Mouse (Mus musculus): ENCODE results near the gene Olfr644. TPM values are rescaled to one million over a fixed set of nuclear protein-coding genes. Genes with fewer than 3 reads are reported as not detected.

Gene Olfr644
- polyA plus RNA-seq (2014; fragmentation: Nextera tagmentation; extraction: Ambion mirVana): not detected in 2 replicates

- H3K27me3 ChIP-seq (ENCODE audit: control insufficient read depth, insufficient read depth, low read length): no peaks in the 10 kb centered on the region
- WGBS: 60% methylated on average over 2 of the region's 2 CpGs
- DNase-seq (ENCODE audit: low spot score) (no peak), ATAC-seq (replicated peaks; ENCODE audit: insufficient number of reproducible peaks, low FRiP score, low TSS enrichment, low read depth) (no peak)
- no peaks in the 10 kb centered on the region for H3K9me3 ChIP-seq (replicated peaks; ENCODE audit: control insufficient read depth, low read length)
- H3K4me1 ChIP-seq (ENCODE audit: control insufficient read depth, insufficient read depth, low read length): no peaks in the 10 kb centered on the region
- no peak within 1 kb of the TSS for H3K9ac ChIP-seq (replicated peaks; ENCODE audit: low read length)
- H3K4me2 ChIP-seq (ENCODE audit: low read depth, low read length): no peak within 1 kb of the TSS
- H3K27ac ChIP-seq (replicated peaks; ENCODE audit: low read depth, low read length): no peak within 1 kb of the TSS
- no peaks in the 10 kb centered on the region for H3K36me3 ChIP-seq (replicated peaks; ENCODE audit: control insufficient read depth, insufficient read depth, low read depth, low read length)
- H3K4me3 ChIP-seq (ENCODE audit: low read depth, low read length): no peak within 1 kb of the TSS
Observed at GRCm38 (mm10) chr7:104071769-104072168, at the start of gene Olfr644. TSS of gene Olfr644 (minus strand) at chr7:104071869.

- H3K27me3 ChIP-seq (ENCODE audit: control insufficient read depth, insufficient read depth, low read length): no peaks in the 10 kb centered on the region
- no peak within 1 kb of the TSS for H3K9ac ChIP-seq (replicated peaks; ENCODE audit: low read length)
- no peaks in the 10 kb centered on the region for H3K36me3 ChIP-seq (replicated peaks; ENCODE audit: control insufficient read depth, insufficient read depth, low read depth, low read length)
- no peaks in the 10 kb centered on the region for H3K4me1 ChIP-seq (ENCODE audit: control insufficient read depth, insufficient read depth, low read length)
- no peak within 1 kb of the TSS for H3K4me2 ChIP-seq (ENCODE audit: low read depth, low read length)
- ATAC-seq (replicated peaks; ENCODE audit: insufficient number of reproducible peaks, low FRiP score, low TSS enrichment, low read depth) (no peak), DNase-seq (ENCODE audit: low spot score) (no peak)
- no peak within 1 kb of the TSS for H3K4me3 ChIP-seq (ENCODE audit: low read depth, low read length)
- H3K9me3 ChIP-seq (replicated peaks; ENCODE audit: control insufficient read depth, low read length): no peaks in the 10 kb centered on the region
- no peak within 1 kb of the TSS for H3K27ac ChIP-seq (replicated peaks; ENCODE audit: low read depth, low read length)
Observed at GRCm38 (mm10) chr7:104104757-104104972, 33.0 kb upstream of the Olfr644 start, which contains the start of gene Olfr646. TSS of gene Olfr646 (plus strand) at chr7:104104873.

- Histone ChIP-seq H3K27me3 (ENCODE audit: control insufficient read depth, insufficient read depth, low read length) (no peaks in the 10 kb centered on the region), H3K9ac (replicated peaks; ENCODE audit: low read length) (no peak overlapping the region), H3K36me3 (replicated peaks; ENCODE audit: control insufficient read depth, insufficient read depth, low read depth, low read length) (no peaks in the 10 kb centered on the region), H3K4me2 (ENCODE audit: low read depth, low read length) (no peak overlapping the region), H3K4me3 (ENCODE audit: low read depth, low read length) (no peak overlapping the region), H3K27ac (replicated peaks; ENCODE audit: low read depth, low read length) (no peak overlapping the region), H3K9me3 (replicated peaks; ENCODE audit: control insufficient read depth, low read length) (no peaks in the 10 kb centered on the region), H3K4me1 (ENCODE audit: control insufficient read depth, insufficient read depth, low read length) (no peaks in the 10 kb centered on the region)
- DNase-seq (ENCODE audit: low spot score): no peak
- no peak for ATAC-seq (replicated peaks; ENCODE audit: insufficient number of reproducible peaks, low FRiP score, low TSS enrichment, low read depth)
- WGBS: 78% methylated on average over 4 of the region's 4 CpGs
Observed at GRCm38 (mm10) chr7:104103913-104104756, 32.5 kb upstream of the Olfr644 start.

GRCm38 (mm10) chr7:104085365-104085764, 13.7 kb upstream of the Olfr644 start, which contains the start of gene Olfr645:
TSS of gene Olfr645 (minus strand) at chr7:104085465.
- WGBS: 69% methylated on average over 1 of the region's 1 CpGs
- no peak within 1 kb of the TSS for H3K27ac ChIP-seq (replicated peaks; ENCODE audit: low read depth, low read length)
- DNase-seq (ENCODE audit: low spot score): no peak
- H3K27me3 ChIP-seq (ENCODE audit: control insufficient read depth, insufficient read depth, low read length): no peaks in the 10 kb centered on the region
- no peak for ATAC-seq (replicated peaks; ENCODE audit: insufficient number of reproducible peaks, low FRiP score, low TSS enrichment, low read depth)
- no peak within 1 kb of the TSS for H3K4me2 ChIP-seq (ENCODE audit: low read depth, low read length)
- H3K4me3 ChIP-seq (ENCODE audit: low read depth, low read length): no peak within 1 kb of the TSS
- no peaks in the 10 kb centered on the region for H3K36me3 ChIP-seq (replicated peaks; ENCODE audit: control insufficient read depth, insufficient read depth, low read depth, low read length)
- H3K9me3 ChIP-seq (replicated peaks; ENCODE audit: control insufficient read depth, low read length): no peaks in the 10 kb centered on the region
- H3K4me1 ChIP-seq (ENCODE audit: control insufficient read depth, insufficient read depth, low read length): no peaks in the 10 kb centered on the region
- H3K9ac ChIP-seq (replicated peaks; ENCODE audit: low read length): no peak within 1 kb of the TSS

GRCm38 (mm10) chr7:104061345-104061744, 10.3 kb downstream of the Olfr644 start, which contains the start of gene 4930516K23Rik:
TSS of gene 4930516K23Rik (minus strand) at chr7:104061445.
- 54% methylated on average over 2 of the region's 2 CpGs for whole genome bisulfite sequencing
- H3K4me1 ChIP-seq (ENCODE audit: control insufficient read depth, insufficient read depth, low read length): no peaks in the 10 kb centered on the region
- no peak for ATAC-seq (replicated peaks; ENCODE audit: insufficient number of reproducible peaks, low FRiP score, low TSS enrichment, low read depth)
- H3K9ac ChIP-seq (replicated peaks; ENCODE audit: low read length): no peak within 1 kb of the TSS
- no peak within 1 kb of the TSS for H3K27ac ChIP-seq (replicated peaks; ENCODE audit: low read depth, low read length)
- H3K4me3 ChIP-seq (ENCODE audit: low read depth, low read length): no peak within 1 kb of the TSS
- no peak for DNase-seq (ENCODE audit: low spot score)
- no peak within 1 kb of the TSS for H3K4me2 ChIP-seq (ENCODE audit: low read depth, low read length)
- H3K9me3 ChIP-seq (replicated peaks; ENCODE audit: control insufficient read depth, low read length): no peaks in the 10 kb centered on the region
- no peaks in the 10 kb centered on the region for H3K27me3 ChIP-seq (ENCODE audit: control insufficient read depth, insufficient read depth, low read length)
- H3K36me3 ChIP-seq (replicated peaks; ENCODE audit: control insufficient read depth, insufficient read depth, low read depth, low read length): no peaks in the 10 kb centered on the region

GRCm38 (mm10) chr7:104059215-104059614, 12.5 kb downstream of the Olfr644 start:
- Histone ChIP-seq H3K9ac (replicated peaks; ENCODE audit: low read length) (no peak overlapping the region), H3K27me3 (ENCODE audit: control insufficient read depth, insufficient read depth, low read length) (no peaks in the 10 kb centered on the region), H3K4me1 (ENCODE audit: control insufficient read depth, insufficient read depth, low read length) (no peaks in the 10 kb centered on the region), H3K9me3 (replicated peaks; ENCODE audit: control insufficient read depth, low read length) (no peaks in the 10 kb centered on the region), H3K27ac (replicated peaks; ENCODE audit: low read depth, low read length) (no peak overlapping the region), H3K36me3 (replicated peaks; ENCODE audit: control insufficient read depth, insufficient read depth, low read depth, low read length) (no peaks in the 10 kb centered on the region), H3K4me3 (ENCODE audit: low read depth, low read length) (no peak overlapping the region), H3K4me2 (ENCODE audit: low read depth, low read length) (no peak overlapping the region)
- DNase-seq (ENCODE audit: low spot score) (no peak), ATAC-seq (replicated peaks; ENCODE audit: insufficient number of reproducible peaks, low FRiP score, low TSS enrichment, low read depth) (no peak)
- 90% methylated on average over 1 of the region's 1 CpGs for WGBS

GRCm38 (mm10) chr7:104052566-104052965, 19.1 kb downstream of the Olfr644 start, which contains the start of gene Olfr642:
TSS of gene Olfr642 (minus strand) at chr7:104052666.
- H3K9ac ChIP-seq (replicated peaks; ENCODE audit: low read length): no peak within 1 kb of the TSS
- 96% methylated on average over 1 of the region's 1 CpGs for WGBS
- no peaks in the 10 kb centered on the region for H3K36me3 ChIP-seq (replicated peaks; ENCODE audit: control insufficient read depth, insufficient read depth, low read depth, low read length)
- no peak within 1 kb of the TSS for H3K4me2 ChIP-seq (ENCODE audit: low read depth, low read length)
- no peaks in the 10 kb centered on the region for H3K9me3 ChIP-seq (replicated peaks; ENCODE audit: control insufficient read depth, low read length)
- no peaks in the 10 kb centered on the region for H3K27me3 ChIP-seq (ENCODE audit: control insufficient read depth, insufficient read depth, low read length)
- H3K4me3 ChIP-seq (ENCODE audit: low read depth, low read length): no peak within 1 kb of the TSS
- DNase-seq (ENCODE audit: low spot score) (no peak), ATAC-seq (replicated peaks; ENCODE audit: insufficient number of reproducible peaks, low FRiP score, low TSS enrichment, low read depth) (no peak)
- H3K4me1 ChIP-seq (ENCODE audit: control insufficient read depth, insufficient read depth, low read length): no peaks in the 10 kb centered on the region
- no peak within 1 kb of the TSS for H3K27ac ChIP-seq (replicated peaks; ENCODE audit: low read depth, low read length)

- DNase-seq (ENCODE audit: low spot score): no peak
- WGBS: 78% methylated on average over 4 of the region's 4 CpGs
- Histone ChIP-seq H3K27me3 (ENCODE audit: control insufficient read depth, insufficient read depth, low read length) (no peaks in the 10 kb centered on the region), H3K36me3 (replicated peaks; ENCODE audit: control insufficient read depth, insufficient read depth, low read depth, low read length) (no peaks in the 10 kb centered on the region), H3K9me3 (replicated peaks; ENCODE audit: control insufficient read depth, low read length) (no peaks in the 10 kb centered on the region), H3K4me3 (ENCODE audit: low read depth, low read length) (no peak overlapping the region), H3K27ac (replicated peaks; ENCODE audit: low read depth, low read length) (no peak overlapping the region), H3K4me1 (ENCODE audit: control insufficient read depth, insufficient read depth, low read length) (no peaks in the 10 kb centered on the region), H3K9ac (replicated peaks; ENCODE audit: low read length) (no peak overlapping the region), H3K4me2 (ENCODE audit: low read depth, low read length) (no peak overlapping the region)
- no peak for ATAC-seq (replicated peaks; ENCODE audit: insufficient number of reproducible peaks, low FRiP score, low TSS enrichment, low read depth)
Observed at GRCm38 (mm10) chr7:104050745-104051144, 20.9 kb downstream of the Olfr644 start.
